Mouse (Mus musculus) right cerebral cortex, postnatal 36 days (tissue): ENCODE measurements at regions not wholly inside any gene's neighbourhood (a gene's known extent, or its start where the extent isn't known, plus 50 kb on each side); places are given as distances from the start of the nearest gene placed in this dataset.

Experiments
- DNase-seq, 2 experiments: peaks; one replicate each; pipeline ENCODE4 v3.0.0; 2022; ENCODE audit warnings: low spot score in 2 of 2, mixed read lengths in 1 of 2

- no peak for DNase-seq
These were observed 80.1 kb downstream of the Gm572 start for GRCm38 (mm10) chr4:148723208-148723607.

- DNase-seq: no peak
These were observed 80.1 kb upstream of the Casz1 start for GRCm38 (mm10) chr4:148723934-148724719.

GRCm38 (mm10) chr4:148728800-148729199 lies 75.4 kb upstream of the Casz1 start:
- no peak for DNase-seq

- DNase-seq: no peak
These were observed 72.6 kb upstream of the Casz1 start for GRCm38 (mm10) chr4:148731586-148731985.

- no peak for DNase-seq
These were observed 70.2 kb upstream of the Casz1 start for GRCm38 (mm10) chr4:148734061-148734460.

GRCm38 (mm10) chr4:148734547-148734946 lies 69.7 kb upstream of the Casz1 start:
- DNase-seq: no peak

GRCm38 (mm10) chr4:148738601-148739530 lies 65.4 kb upstream of the Casz1 start:
- DNase-seq: no peak

- DNase-seq: peak; percentile 41 to 66
These were observed 61.4 kb upstream of the Casz1 start for GRCm38 (mm10) chr4:148742549-148743413.

GRCm38 (mm10) chr4:148743414-148743844 lies 60.8 kb upstream of the Casz1 start:
- DNase-seq: no peak

GRCm38 (mm10) chr4:148744053-148744452 lies 60.2 kb upstream of the Casz1 start:
- no peak for DNase-seq

- DNase-seq: no peak
These were observed 57.5 kb upstream of the Casz1 start for GRCm38 (mm10) chr4:148746460-148747314.

- no peak for DNase-seq
These were observed 56.9 kb upstream of the Casz1 start for GRCm38 (mm10) chr4:148747315-148747644.

- DNase-seq: no peak
These were observed 54.2 kb upstream of the Casz1 start for GRCm38 (mm10) chr4:148750030-148750429.

- DNase-seq: no peak
These were observed 52.6 kb upstream of the Casz1 start for GRCm38 (mm10) chr4:148751591-148751990.

- no peak for DNase-seq
These were observed 51.7 kb upstream of the Casz1 start for GRCm38 (mm10) chr4:148752360-148753093.

- DNase-seq: no peak
These were observed 51.0 kb upstream of the Casz1 start for GRCm38 (mm10) chr4:148753143-148753798.

GRCm38 (mm10) chr4:148753849-148754248 lies 50.4 kb upstream of the Casz1 start:
- no peak for DNase-seq
